Mouse (Mus musculus) left cerebral cortex, postnatal 10 days (tissue): ENCODE measurements at regions not wholly inside any gene's neighbourhood (a gene's known extent, or its start where the extent isn't known, plus 50 kb on each side); places are given as distances from the start of the nearest gene placed in this dataset.

ENCODE experiments used
- DNase-seq, 2 experiments: peaks; one replicate each; pipeline ENCODE4 v3.0.0; 2021 to 2022; ENCODE audit warnings: low spot score in 2 of 2, mixed read lengths in 1 of 2; ENCODE audit errors: extremely low spot score in 1 of 2
- intact Hi-C: fragments of 180-260 bp; cut with DNase I; formaldehyde crosslinking; loops from one replicate; pipeline ENCODE4 v1.15.1; 2025

GRCm38 (mm10) chr10:111715172-111715571 is 209.1 kb downstream of the Phlda1 start:
- DNase-seq: no peak
- intact Hi-C loops: no loop called here

GRCm38 (mm10) chr10:111719632-111720031 is 213.5 kb downstream of the Phlda1 start:
- peak in 1 of 2 experiments; percentile 48 for DNase-seq
- intact Hi-C loops: no loop called here

GRCm38 (mm10) chr10:111721068-111721467 is 215.0 kb downstream of the Phlda1 start:
- intact Hi-C loops: no loop called here
- DNase-seq: peak in 1 of 2 experiments; percentile 27

GRCm38 (mm10) chr10:111723885-111724284 is 217.8 kb downstream of the Phlda1 start:
- DNase-seq: no peak
- intact Hi-C loops: no loop called here

GRCm38 (mm10) chr10:111724574-111725414 is 218.7 kb downstream of the Phlda1 start:
- peak in 1 of 2 experiments; percentile 27 for DNase-seq
- intact Hi-C loops: no loop called here

- intact Hi-C loops: no loop called here
Observed at GRCm38 (mm10) chr10:111736026-111736425, 229.9 kb downstream of the Phlda1 start.

GRCm38 (mm10) chr10:111739471-111740138 is 232.9 kb upstream of the Krr1 start:
- DNase-seq: peak in 1 of 2 experiments; percentile 38
- intact Hi-C loops: no loop called here

More at GRCm38 (mm10) chr10:111736026-111736425, 229.9 kb downstream of the Phlda1 start:
- no peak for DNase-seq

- DNase-seq: no peak
Observed at GRCm38 (mm10) chr10:111740586-111741265, 231.7 kb upstream of the Krr1 start.

GRCm38 (mm10) chr10:111741301-111741945 is 231.0 kb upstream of the Krr1 start:
- no peak for DNase-seq
- intact Hi-C loops: no loop called here

More at GRCm38 (mm10) chr10:111740586-111741265, 231.7 kb upstream of the Krr1 start:
- intact Hi-C loops: no loop called here

GRCm38 (mm10) chr10:111743291-111743690 is 229.2 kb upstream of the Krr1 start:
- DNase-seq: no peak
- intact Hi-C loops: no loop called here

- intact Hi-C loops: no loop called here
- DNase-seq: no peak
Observed at GRCm38 (mm10) chr10:111745116-111745515, 227.3 kb upstream of the Krr1 start.

- intact Hi-C loops: no loop called here
- DNase-seq: no peak
Observed at GRCm38 (mm10) chr10:111746067-111746878, 226.2 kb upstream of the Krr1 start.

GRCm38 (mm10) chr10:111746879-111747477 is 225.5 kb upstream of the Krr1 start:
- DNase-seq: no peak
- intact Hi-C loops: no loop called here

- intact Hi-C loops: no loop called here
- no peak for DNase-seq
Observed at GRCm38 (mm10) chr10:111748482-111748881, 224.0 kb upstream of the Krr1 start.

GRCm38 (mm10) chr10:111753646-111754045 is 218.8 kb upstream of the Krr1 start:
- intact Hi-C loops: no loop called here

GRCm38 (mm10) chr10:111755964-111756363 is 216.5 kb upstream of the Krr1 start:
- no peak for DNase-seq
- intact Hi-C loops: no loop called here

More at GRCm38 (mm10) chr10:111753646-111754045, 218.8 kb upstream of the Krr1 start:
- no peak for DNase-seq

GRCm38 (mm10) chr10:111756528-111756927 is 215.9 kb upstream of the Krr1 start:
- DNase-seq: no peak
- intact Hi-C loops: no loop called here

GRCm38 (mm10) chr10:111757689-111758088 is 214.8 kb upstream of the Krr1 start:
- no peak for DNase-seq
- intact Hi-C loops: no loop called here
